Mouse (Mus musculus) gonadal fat pad, adult 2 months (tissue): Measurements from ENCODE around the gene Frmpd2. TPM values are rescaled to one million over a fixed set of nuclear protein-coding genes. Genes with fewer than 3 reads are reported as not detected.

Experiments
- DNase-seq: peaks from one replicate; pipeline ENCODE4 v3.0.0-alpha.2; 2012; ENCODE audit warnings: low read depth
- polyA plus RNA-seq: library from polyadenylated mRNA; depleted of rRNA; stranded (reverse); fragments of >200 nt; gene quantifications from 2 replicates; pipeline ENCODE4 v1.2.3, GENCODE M21; 2012

Frmpd2 gene
- polyA plus RNA-seq, 1 experiment, result 0.50 TPM

DNA sequence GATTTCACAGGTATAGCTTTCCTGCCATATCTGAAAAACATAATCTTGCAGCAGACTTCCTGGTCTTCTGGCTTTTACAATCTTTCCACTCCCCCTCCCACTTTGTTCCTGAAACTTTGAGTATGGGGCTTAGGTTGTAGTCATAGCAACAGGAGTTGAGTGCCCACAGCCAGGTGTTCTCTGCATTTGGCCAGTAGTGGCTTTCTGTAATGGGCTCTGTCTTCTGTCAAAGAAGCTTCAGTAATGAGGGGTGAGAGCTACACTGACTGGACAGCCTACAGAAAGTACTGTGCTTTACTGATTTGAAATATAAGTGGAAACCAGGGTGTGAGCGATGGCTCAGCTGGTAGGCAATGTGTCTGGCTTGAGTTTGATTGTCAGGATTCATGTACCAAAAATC is 37.2 kb downstream of the Frmpd2 start:
- DNase-seq, result no peak

DNA sequence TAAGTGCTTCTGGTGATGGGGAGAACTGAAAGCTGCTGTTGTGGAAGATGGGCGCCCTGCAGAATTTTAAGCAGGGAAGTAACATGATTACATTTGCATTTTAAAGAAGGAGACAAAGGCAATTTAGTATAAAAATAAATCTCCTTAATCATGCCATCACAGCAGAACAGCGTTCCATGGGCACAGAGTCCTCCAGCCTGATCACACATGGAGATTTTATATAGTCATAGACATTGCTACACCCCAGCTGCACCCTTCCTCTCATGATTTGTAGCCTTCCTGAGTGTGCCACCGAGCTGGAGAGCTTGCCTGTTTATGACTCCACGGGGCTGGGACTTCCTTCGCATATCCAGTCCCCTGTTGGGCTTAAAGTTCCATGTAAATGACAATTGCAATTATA is 42.4 kb downstream of the Frmpd2 start:
- no peak for DNase-seq

- DNase-seq, result no peak
Measured at GRCm38 (mm10) chr14:33514756-33515285, 43.3 kb downstream of the Frmpd2 start.

DNA sequence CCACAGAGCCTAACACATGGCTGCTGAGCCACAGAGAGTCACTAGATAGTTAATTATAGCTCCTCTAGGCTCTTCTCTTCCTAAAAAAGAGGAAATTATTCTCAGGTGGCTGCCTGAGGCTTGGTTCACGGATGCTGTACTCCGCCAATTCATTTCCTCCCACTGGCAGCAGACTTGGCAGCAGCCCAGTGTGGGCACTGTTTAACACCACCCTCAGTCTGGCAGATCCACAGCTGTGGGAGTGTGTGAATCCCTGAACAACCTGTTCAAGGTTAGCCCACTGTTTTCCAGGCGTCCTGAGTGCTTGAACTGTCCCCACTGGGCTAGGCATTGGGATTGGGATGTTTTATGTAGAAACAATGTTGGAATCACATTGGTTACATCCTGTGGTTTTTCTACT is 50.0 kb downstream of the Frmpd2 start:
- DNase-seq, result no peak

GRCm38 (mm10) chr14:33525272-33525983 is 53.9 kb downstream of the Frmpd2 start:
- no peak for DNase-seq

DNA sequence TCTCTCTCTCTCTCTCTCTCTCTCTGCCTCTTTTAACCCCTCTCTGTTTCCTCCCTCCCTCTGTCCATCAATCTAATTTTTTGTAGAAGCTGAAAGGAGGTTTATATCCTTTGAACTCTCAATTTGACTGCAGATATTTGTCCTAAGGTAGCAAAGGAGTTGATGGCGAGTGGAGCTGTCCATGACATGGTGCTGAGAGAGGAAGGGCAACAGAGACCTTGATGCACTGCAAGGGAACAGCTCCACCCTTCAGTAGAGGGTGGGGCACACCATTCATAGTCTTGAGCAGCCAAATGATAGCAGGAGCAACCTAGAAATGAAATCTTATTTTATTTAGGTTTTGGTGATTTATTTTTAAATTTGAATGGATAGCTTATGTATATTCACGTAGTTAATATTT is 55.1 kb downstream of the Frmpd2 start:
- no peak for DNase-seq

DNA sequence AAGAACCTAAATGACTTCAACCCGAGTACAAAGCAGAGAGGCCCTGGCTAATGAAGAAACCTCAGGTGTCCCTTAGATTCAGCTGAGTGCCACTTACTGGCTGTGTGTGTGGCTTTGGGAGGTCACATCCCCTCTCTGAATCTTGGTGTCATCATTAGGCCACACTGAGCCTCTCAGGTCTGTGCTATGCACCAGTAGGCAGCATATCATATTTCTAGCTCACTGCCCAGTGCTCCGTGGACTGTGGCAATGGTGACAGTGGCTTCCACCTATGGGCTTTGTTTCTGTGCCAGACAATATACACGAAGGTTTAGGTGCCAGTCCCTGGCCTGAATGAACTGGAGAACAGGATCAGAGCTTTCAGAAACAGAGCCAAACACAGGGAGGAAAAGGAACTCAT is 56.4 kb downstream of the Frmpd2 start:
- DNase-seq, result no peak

DNA sequence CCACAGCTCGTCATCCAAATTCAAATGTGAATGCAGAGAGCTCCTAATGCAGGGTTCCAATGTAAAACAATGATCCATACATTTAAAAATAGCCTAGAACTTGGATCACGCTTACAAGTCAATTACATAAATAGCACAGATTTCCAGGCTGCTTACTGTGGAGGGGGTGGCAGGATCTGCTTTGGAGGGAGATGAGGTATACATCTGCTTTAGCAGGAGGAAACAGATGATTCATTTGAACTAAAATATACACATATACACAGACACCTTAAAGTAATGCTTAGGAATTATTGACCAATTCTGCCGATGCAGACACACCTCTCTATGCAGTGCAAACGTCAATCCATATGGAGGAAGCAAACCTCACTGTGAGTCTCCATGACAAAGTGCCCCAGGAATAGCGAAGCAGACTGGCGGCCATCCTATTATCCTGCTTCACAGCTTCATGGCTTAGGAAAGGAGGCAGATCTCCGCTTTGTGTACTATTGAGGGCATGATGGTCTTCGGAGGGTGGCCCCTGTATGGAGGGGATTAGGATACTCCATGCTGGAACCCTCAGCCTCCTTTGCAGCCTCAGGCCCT is 59.9 kb downstream of the Frmpd2 start:
- no peak for DNase-seq

- no peak for DNase-seq
Measured at GRCm38 (mm10) chr14:33532792-33533191, 61.3 kb downstream of the Frmpd2 start.

DNA sequence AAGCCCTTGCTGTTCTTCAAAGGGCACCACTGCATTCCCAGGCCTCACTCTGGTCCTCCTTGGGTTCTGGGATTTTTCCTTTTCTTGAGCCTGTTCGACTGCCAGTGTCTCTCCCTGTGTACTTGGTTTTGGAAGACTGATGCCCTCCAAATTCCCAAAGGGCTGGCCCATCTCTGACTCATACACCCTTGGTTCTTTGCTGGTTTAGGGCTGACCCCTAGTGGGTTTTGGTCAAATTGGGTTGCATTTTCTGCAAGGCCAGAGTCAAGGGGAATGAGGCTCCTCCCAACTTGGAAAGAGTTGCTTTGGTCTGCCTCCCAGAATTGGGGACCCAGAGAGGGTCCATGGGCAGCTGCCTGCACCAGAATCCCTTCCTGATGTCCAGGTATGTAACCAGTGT is 62.0 kb downstream of the Frmpd2 start:
- no peak for DNase-seq

DNA sequence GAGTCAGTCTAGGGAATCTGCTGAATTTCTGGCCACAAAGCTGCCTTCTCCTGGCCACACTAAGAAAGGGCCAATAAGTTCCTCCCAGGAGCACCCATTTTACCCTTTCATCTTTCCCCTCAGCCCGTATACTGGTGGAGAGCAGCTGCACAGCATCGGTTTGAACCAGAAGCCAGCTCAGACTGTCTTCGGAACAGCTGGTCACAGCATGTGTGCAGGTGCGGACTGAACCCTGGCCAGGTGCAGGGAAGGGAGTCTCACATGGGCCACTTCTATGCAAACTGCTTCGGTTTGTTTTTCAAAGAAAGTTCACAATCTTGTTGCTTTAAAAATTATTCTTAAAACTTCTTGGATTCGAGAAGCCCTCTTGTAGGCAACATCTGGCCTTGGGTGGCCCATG is 63.8 kb downstream of the Frmpd2 start:
- no peak for DNase-seq

DNA sequence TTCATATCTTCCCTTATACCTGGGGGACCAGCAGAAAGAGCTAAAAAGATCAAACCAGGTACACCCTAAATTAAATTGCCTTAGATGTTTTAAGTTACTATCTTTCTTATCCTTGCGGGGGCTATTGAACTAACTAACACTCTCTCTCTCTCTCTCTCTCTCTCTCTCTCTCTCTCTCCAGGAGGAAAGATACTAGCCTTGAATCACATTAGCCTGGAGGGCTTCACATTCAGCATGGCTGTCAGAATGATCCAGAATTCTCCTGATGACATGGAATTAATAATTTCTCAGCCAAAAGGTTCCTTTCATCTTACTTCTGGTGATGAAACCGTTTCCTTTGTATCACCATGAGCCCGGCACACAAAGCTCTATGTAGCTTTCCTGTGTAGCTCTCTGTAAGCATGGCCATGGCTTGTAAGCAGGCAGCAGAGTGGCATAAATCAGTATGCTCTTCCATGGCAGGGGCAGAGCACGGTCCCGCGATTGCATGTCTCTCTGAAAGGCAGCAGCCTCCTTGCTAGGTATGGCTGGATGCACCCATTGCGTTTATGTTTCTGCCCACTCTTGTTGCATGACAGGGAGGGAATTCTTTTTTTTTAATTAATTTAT is 68.2 kb downstream of the Frmpd2 start:
- no peak for DNase-seq

DNA sequence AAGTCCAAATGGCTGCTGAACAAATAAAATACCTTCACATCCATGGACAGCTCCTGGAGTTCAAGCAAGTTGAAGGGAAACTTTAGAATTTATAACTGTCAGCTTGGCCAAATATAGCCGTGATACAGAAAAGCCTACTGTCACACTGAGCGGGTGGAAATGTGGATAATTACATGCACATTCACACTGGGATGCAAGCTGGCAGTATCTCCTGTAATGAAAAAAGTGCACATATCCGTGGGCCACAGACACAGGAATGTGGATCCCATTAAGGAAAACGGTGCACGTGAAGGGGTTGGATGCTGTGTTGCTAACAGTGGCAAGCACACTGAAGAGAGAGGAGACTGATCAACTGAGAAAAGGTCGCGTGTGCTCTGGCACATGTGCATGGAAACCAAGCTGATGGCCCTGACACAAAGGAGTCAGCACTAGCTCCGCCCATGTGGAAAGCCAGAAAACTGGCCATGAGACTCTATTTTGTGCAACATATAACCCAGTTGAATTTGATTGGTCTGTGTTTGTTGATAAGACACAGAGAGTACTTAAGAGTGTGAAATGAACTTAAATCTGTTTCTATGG is 74.2 kb downstream of the Frmpd2 start:
- no peak for DNase-seq

GRCm38 (mm10) chr14:33548650-33549049 is 77.2 kb downstream of the Frmpd2 start:
- DNase-seq, result no peak

- no peak for DNase-seq
Measured at GRCm38 (mm10) chr14:33549856-33550255, 78.4 kb downstream of the Frmpd2 start.

GRCm38 (mm10) chr14:33570737-33571136 is 99.2 kb downstream of the Frmpd2 start:
- DNase-seq, result no peak

- no peak for DNase-seq
Measured at GRCm38 (mm10) chr14:33573643-33574042, 102.1 kb downstream of the Frmpd2 start.

GRCm38 (mm10) chr14:33579771-33580484 is 108.4 kb downstream of the Frmpd2 start:
- DNase-seq, result no peak

GRCm38 (mm10) chr14:33588951-33589350 is 117.5 kb downstream of the Frmpd2 start, which contains the start of gene Ptpn20:
Ptpn20 (plus strand) TSS chr14:33589207.
- DNase-seq, result no peak

DNA sequence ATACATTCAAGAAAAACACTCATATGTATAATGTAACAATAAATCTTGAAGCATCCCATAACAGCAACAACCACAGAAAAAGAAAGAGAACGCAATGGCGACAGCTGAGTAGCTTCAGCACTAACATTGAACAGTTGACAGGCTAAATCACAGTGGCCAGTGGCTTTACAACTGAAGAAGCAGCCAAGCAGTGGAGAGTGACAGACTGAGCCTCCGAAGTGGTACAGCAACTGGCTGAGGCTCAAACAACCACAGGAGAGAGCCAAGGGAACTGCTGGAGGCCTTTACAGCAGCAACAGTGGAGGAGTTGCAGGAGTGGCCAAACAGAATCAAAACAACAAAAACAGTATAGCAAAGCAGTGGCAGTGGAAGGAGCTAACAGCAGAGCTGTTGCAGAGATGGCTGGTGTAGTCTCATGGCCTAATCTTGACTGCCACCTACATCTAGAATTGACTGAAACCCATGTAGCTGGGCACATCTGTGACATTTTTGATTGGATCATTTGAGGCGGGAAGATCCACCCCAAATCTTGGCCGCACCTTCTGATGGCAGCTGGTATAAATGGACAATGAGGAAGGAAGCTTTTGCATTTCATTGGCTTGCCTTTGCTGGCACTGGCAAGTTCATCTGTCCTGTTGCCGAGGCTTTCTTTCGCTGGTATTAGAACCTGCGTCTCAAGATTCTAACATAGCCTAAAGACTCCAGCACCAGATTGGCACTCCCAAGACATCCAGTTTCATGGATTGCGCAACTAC is 127.1 kb downstream of the Frmpd2 start:
- DNase-seq, result no peak

GRCm38 (mm10) chr14:33607431-33607830 is 135.9 kb downstream of the Frmpd2 start:
- DNase-seq, result no peak
